Mouse (Mus musculus): ENCODE measurements around the gene Olfr549. TPM values are rescaled to one million over a fixed set of nuclear protein-coding genes. Genes with fewer than 3 reads are reported as not detected.

Olfr549 gene
- not detected in 4 replicates for total RNA-seq (2023; ENCODE audit: inconsistent age)

DNA sequence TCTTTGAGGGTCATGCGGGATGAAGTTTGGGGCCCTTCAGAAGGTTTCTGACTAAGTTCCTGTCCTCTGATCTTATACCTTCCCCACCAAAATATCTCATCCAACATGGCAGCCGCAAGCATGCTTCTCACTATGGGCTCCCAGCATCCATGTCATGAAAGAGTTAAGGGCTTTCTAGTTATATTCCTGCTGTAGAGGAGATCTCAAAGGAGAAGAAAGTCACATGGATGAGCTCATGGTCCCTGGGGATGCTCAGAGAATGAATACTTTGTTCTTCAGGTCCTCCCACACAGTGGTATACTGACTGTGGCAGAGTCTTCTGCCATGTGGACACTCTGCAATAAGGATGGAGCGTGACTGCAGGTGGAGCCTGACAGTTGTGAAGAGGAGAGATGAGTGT, at the start of gene Olfr549:
Gene Olfr549, plus strand, starts transcription at position 301 of the 400 bp plus-strand sequence.

GRCm38 (mm10) chr7:102534449-102534848, 15.2 kb upstream of the Olfr549 start, which contains the start of gene Olfr547:
Gene Olfr547 (plus strand): TSS chr7:102534749.

GRCm38 (mm10) chr7:102540596-102540995, 9.1 kb upstream of the Olfr549 start, which contains the start of gene Olfr548-ps1:
Gene Olfr548-ps1 (plus strand): TSS chr7:102540896.

DNA sequence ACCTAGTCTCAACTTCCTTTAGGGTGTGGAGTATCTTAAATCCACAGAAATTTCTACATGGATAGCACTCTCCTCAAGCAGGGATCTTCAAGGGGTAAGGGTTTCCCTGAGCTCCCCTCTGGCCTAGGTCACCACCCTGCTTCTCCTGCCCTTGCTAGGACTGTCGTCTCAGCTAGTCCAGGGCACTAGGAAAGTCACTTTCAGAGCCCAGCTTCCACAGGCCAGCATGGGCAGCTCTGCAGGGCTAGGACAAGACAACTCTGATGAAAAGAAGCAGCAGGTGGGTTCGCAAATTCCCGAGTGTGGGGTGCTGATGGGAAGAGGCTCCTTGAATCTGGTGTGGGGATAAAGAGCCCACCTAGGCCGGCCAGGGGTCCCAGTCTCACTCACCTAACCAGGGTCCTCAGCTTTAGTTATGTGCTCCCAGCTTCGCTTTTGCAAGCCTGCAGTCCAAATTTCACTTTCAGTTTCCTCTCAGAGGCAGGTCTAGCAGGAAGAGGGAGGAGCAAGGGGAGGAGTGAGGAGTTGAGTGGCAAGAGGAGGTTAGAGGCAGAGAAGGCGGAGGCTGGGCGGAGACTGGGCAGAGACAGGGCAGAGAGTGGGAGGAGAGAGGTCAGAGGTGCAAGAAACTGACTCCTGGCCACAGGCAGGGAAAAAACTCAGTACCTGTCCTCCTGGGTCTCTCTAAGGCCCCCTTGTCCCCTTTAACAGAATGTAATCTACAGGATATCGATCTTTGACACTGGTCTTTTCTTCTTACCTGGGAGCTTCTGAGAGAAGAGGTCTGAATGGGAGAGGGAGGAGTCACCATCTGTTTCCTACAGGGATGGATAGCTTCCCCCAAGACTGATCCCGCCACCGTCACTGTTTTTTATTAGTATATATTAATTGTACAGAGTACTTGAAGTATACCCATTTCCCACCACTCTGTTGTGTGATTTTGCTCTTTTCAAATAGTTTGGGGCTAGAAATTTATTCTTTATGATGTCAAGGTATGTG, 15.6 kb downstream of the Olfr549 start, which contains the start of gene Trim21:
Gene Trim21, minus strand, starts transcription at position 488 of the 999 bp plus-strand sequence.

GRCm38 (mm10) chr7:102571142-102571541, 21.5 kb downstream of the Olfr549 start, which contains the start of gene Olfr550:
Gene Olfr550 (plus strand): TSS chr7:102571442.

DNA sequence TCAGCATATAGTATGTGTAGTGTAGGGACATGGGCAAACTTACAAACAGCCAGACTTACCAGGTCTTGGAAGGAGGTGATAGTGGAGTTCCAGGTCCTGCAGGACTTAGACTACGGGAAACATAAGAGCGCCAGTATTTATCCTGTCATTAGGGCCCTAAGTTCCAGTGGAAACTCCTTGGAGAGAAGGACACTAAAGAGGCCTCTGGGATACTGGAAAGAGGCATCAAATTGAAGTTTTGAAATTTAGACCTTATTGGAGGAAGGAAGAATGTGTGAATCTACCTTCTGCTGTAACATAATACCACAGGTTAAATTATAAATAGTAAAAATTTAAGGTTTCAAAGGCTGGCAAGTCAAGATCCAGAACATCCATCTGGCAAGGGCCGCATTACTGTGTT, 42.1 kb downstream of the Olfr549 start, which contains the start of gene Olfr551:
Gene Olfr551, minus strand, starts transcription at position 101 of the 400 bp plus-strand sequence.

DNA sequence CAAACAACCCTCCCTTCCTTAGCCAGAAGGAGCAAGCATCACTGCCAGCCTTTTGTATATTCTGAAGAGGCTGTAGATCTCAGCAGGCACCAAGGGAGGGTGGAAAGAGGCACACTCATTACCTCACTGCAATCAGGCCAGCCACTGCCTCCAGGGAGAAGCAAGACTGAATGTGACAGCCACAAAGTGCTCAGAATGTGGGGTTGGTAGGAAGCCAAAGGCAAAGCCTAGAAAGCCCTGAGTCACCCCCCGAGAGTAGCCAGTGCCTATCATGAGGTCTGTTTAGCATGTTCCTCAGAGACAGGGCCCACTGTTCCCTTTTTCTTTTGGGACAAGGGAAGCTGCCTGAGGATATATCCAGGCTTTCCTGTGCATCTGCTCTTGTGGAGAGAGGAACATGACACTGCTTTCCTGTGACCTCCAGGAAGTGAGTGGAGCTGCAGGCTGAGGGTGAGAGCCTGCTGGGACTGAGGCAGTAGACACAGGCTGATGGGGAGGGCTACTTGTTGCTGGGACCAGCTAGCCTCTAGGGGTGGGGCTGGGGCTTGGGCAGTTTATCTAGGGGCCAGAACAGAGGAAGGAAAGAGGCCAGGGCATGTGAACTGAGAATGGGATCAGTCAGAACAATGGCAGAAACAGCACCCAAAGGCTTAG, 47.8 kb downstream of the Olfr549 start, which contains the start of gene Olfr552:
Gene Olfr552, plus strand, starts transcription at position 393 of the 654 bp plus-strand sequence.

Other genes starting within 250 kb of the Olfr549 start
- 36.5 to 47.4 TPM (median 43.8 TPM) in 4 replicates for gene Rrm1, start 108.2 kb upstream of the Olfr549 start, total RNA-seq (2023; ENCODE audit: inconsistent age)
- gene Olfr543, start 68.2 kb upstream of the Olfr549 start, total RNA-seq (2023; ENCODE audit: inconsistent age) = not detected in 4 replicates
- gene Olfr544, start 61.6 kb upstream of the Olfr549 start, total RNA-seq (2023; ENCODE audit: inconsistent age) = not detected in 4 replicates
- gene Olfr545, start 50.3 kb upstream of the Olfr549 start, total RNA-seq (2023; ENCODE audit: inconsistent age) = not detected in 4 replicates
- not detected in 4 replicates for gene Olfr547, start 15.1 kb upstream of the Olfr549 start, total RNA-seq (2023; ENCODE audit: inconsistent age)
- gene Olfr548-ps1, start 9.0 kb upstream of the Olfr549 start, total RNA-seq (2023; ENCODE audit: inconsistent age) = not detected in 4 replicates
- 33.8 to 44.8 TPM (median 38.9 TPM) in 4 replicates for gene Trim21, start 15.6 kb downstream of the Olfr549 start, total RNA-seq (2023; ENCODE audit: inconsistent age)
- not detected in 4 replicates for gene Olfr550, start 21.6 kb downstream of the Olfr549 start, total RNA-seq (2023; ENCODE audit: inconsistent age)
- not detected in 4 replicates for gene Olfr551, start 42.0 kb downstream of the Olfr549 start, total RNA-seq (2023; ENCODE audit: inconsistent age)
- gene Olfr552, start 47.9 kb downstream of the Olfr549 start, total RNA-seq (2023; ENCODE audit: inconsistent age) = 0.16 to 0.18 TPM in 2 of 4 replicates, not detected in the others
- gene Olfr553, start 68.3 kb downstream of the Olfr549 start, total RNA-seq (2023; ENCODE audit: inconsistent age) = not detected in 4 replicates
- gene Olfr554, start 88.6 kb downstream of the Olfr549 start, total RNA-seq (2023; ENCODE audit: inconsistent age) = not detected in 4 replicates
- not detected in 4 replicates for gene Olfr555, start 109.0 kb downstream of the Olfr549 start, total RNA-seq (2023; ENCODE audit: inconsistent age)
- gene Olfr556, start 115.0 kb downstream of the Olfr549 start, total RNA-seq (2023; ENCODE audit: inconsistent age) = not detected in 4 replicates
- gene Trim68, start 137.5 kb downstream of the Olfr549 start, total RNA-seq (2023; ENCODE audit: inconsistent age) = 17.1 to 19.9 TPM (median 18.1 TPM) in 4 replicates
- not detected in 4 replicates for gene Olfr557, start 146.0 kb downstream of the Olfr549 start, total RNA-seq (2023; ENCODE audit: inconsistent age)
- not detected in 4 replicates for gene Olfr558, start 152.3 kb downstream of the Olfr549 start, total RNA-seq (2023; ENCODE audit: inconsistent age)
- not detected in 4 replicates for gene Olfr33, start 169.2 kb downstream of the Olfr549 start, total RNA-seq (2023; ENCODE audit: inconsistent age)
- gene Olfr559, start 177.6 kb downstream of the Olfr549 start, total RNA-seq (2023; ENCODE audit: inconsistent age) = not detected in 4 replicates
- gene Olfr560, start 209.5 kb downstream of the Olfr549 start, total RNA-seq (2023; ENCODE audit: inconsistent age) = not detected in 4 replicates
- not detected in 4 replicates for gene Olfr78, start 209.6 kb downstream of the Olfr549 start, total RNA-seq (2023; ENCODE audit: inconsistent age)
- gene Olfr561, start 221.4 kb downstream of the Olfr549 start, total RNA-seq (2023; ENCODE audit: inconsistent age) = not detected in 4 replicates